Mouse (Mus musculus): Measurements from ENCODE around the gene Pgap1. TPM values are rescaled to one million over a fixed set of nuclear protein-coding genes. Genes with fewer than 3 reads are reported as not detected.

Pgap1 gene
- polyA plus RNA-seq, 1 experiment, result 0.50 TPM

DNA sequence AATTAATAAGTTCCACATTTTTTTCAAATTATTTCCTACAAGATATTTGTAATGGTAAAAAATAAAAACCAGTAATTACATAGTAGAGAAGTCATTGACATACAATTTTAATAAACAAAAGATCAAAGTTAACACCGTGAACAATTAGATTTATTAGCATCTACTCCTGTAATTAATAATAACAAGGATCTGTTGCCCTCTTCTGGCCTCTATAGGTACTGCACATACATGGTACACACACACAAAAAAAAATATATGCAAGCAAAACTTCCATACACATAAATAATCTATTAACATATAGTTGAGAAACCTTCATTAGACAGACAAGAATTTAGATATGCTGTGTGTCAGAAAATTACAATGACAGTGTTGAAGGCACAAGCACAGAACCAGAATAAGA, 43.6 kb downstream of the Pgap1 start:
- H3K79me2 ChIP-seq (ENCODE audit: control insufficient read depth, insufficient read depth), result no peaks in the 10 kb centered on the region
- H3K4me3 ChIP-seq (ENCODE audit: insufficient read depth, poor library complexity, severe bottlenecking), result no peak overlapping the region
- no peaks in the 10 kb centered on the region for H3K79me3 ChIP-seq (ENCODE audit: low read depth)
- no peak for TF ChIP-seq MAX (IDR thresholded peaks at IDR 0.05)
- no peak for TF ChIP-seq MYOD1 (IDR thresholded peaks at IDR 0.05; ENCODE audit: control insufficient read depth, insufficient read length, low read depth)
- no peak for TF ChIP-seq CTCF (IDR thresholded peaks at IDR 0.05; ENCODE audit: control insufficient read depth, insufficient read depth, insufficient read length)
- TF ChIP-seq USF1 (IDR thresholded peaks at IDR 0.05; ENCODE audit: low read depth), result no peak
- no peak for TF ChIP-seq CEBPB (IDR thresholded peaks at IDR 0.05; ENCODE audit: low read depth)
- no peak for TF ChIP-seq FOSL1 (IDR thresholded peaks at IDR 0.05; ENCODE audit: insufficient read depth, low read length, poor library complexity, severe bottlenecking)
- no peak for TF ChIP-seq MYOG (IDR thresholded peaks at IDR 0.05; ENCODE audit: control insufficient read depth, extremely low read depth, insufficient read length)
- no peaks in the 10 kb centered on the region for H3K27me3 ChIP-seq (ENCODE audit: control insufficient read depth, insufficient read depth, insufficient read length)
- no peak overlapping the region for H3ac ChIP-seq (ENCODE audit: control insufficient read depth, insufficient read length, low read depth)
- no peaks in the 10 kb centered on the region for H3K36me3 ChIP-seq (ENCODE audit: control insufficient read depth, insufficient read depth)

DNA sequence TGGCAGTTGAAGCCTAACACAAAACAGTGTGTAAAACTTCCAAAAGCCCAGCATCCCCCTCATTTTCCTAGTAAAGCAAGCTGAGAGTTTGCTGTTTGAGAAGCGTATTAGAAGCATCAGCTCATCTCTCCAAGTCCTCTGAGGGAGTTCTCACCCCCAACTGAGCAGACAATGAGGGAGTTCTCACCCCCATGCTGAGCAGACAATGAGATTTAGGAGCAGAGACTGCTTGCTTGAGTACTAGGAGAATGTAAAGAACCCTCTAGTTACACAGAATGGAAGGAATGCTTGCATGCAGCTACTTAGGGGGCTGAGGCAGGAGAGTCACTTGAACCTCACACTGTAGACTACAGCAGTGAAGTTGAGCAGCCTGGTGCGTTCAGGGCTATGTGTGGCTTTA, 59.0 kb downstream of the Pgap1 start:
- Histone ChIP-seq H3K27me3 (ENCODE audit: control insufficient read depth, insufficient read depth, insufficient read length) (no peaks in the 10 kb centered on the region), H3K36me3 (ENCODE audit: control insufficient read depth, insufficient read depth) (no peaks in the 10 kb centered on the region), H3K4me3 (ENCODE audit: insufficient read depth, poor library complexity, severe bottlenecking) (no peak overlapping the region), H3ac (ENCODE audit: control insufficient read depth, insufficient read length, low read depth) (no peak overlapping the region), H3K79me3 (ENCODE audit: low read depth) (no peaks in the 10 kb centered on the region), H3K79me2 (ENCODE audit: control insufficient read depth, insufficient read depth) (no peaks in the 10 kb centered on the region)
- TF ChIP-seq MYOD1 (IDR thresholded peaks at IDR 0.05; ENCODE audit: control insufficient read depth, insufficient read length, low read depth) (no peak), CEBPB (IDR thresholded peaks at IDR 0.05; ENCODE audit: low read depth) (no peak), FOSL1 (IDR thresholded peaks at IDR 0.05; ENCODE audit: insufficient read depth, low read length, poor library complexity, severe bottlenecking) (no peak), MYOG (IDR thresholded peaks at IDR 0.05; ENCODE audit: control insufficient read depth, extremely low read depth, insufficient read length) (no peak), MAX (IDR thresholded peaks at IDR 0.05) (no peak), CTCF (IDR thresholded peaks at IDR 0.05; ENCODE audit: control insufficient read depth, insufficient read depth, insufficient read length) (no peak)

DNA sequence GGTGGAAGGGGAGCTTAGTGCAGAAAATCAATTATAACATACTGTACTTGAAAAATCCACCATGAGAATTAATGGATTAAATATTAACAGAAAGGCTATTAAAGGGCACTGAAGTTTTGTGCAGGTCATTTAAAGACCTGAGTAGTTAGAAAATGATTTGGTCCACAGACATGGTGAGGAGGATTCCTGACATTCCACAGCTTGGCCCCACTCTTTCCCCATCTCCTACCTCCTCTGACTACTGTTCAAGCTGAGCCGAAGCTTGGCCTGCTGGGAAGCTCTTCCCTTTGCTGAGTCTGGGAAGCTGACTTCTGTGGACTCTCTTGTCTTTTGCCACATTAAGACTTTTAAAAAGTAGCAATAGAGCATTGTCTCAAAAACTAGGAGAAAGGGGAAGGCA, 61.2 kb downstream of the Pgap1 start:
- no peak for TF ChIP-seq CEBPB (IDR thresholded peaks at IDR 0.05; ENCODE audit: low read depth)
- TF ChIP-seq USF1 (IDR thresholded peaks at IDR 0.05; ENCODE audit: low read depth), result no peak
- no peak for TF ChIP-seq MAX (IDR thresholded peaks at IDR 0.05)
- TF ChIP-seq MYOG (IDR thresholded peaks at IDR 0.05; ENCODE audit: control insufficient read depth, extremely low read depth, insufficient read length), result no peak
- TF ChIP-seq FOSL1 (IDR thresholded peaks at IDR 0.05; ENCODE audit: insufficient read depth, low read length, poor library complexity, severe bottlenecking), result no peak
- no peak for TF ChIP-seq MYOD1 (IDR thresholded peaks at IDR 0.05; ENCODE audit: control insufficient read depth, insufficient read length, low read depth)
- TF ChIP-seq CTCF (IDR thresholded peaks at IDR 0.05; ENCODE audit: control insufficient read depth, insufficient read depth, insufficient read length), result no peak
- Histone ChIP-seq H3ac (ENCODE audit: control insufficient read depth, insufficient read length, low read depth) (no peak overlapping the region), H3K36me3 (ENCODE audit: control insufficient read depth, insufficient read depth) (no peaks in the 10 kb centered on the region), H3K79me2 (ENCODE audit: control insufficient read depth, insufficient read depth) (no peaks in the 10 kb centered on the region), H3K27me3 (ENCODE audit: control insufficient read depth, insufficient read depth, insufficient read length) (no peaks in the 10 kb centered on the region), H3K79me3 (ENCODE audit: low read depth) (no peaks in the 10 kb centered on the region), H3K4me3 (ENCODE audit: insufficient read depth, poor library complexity, severe bottlenecking) (no peak overlapping the region)

GRCm38 (mm10) chr1:54493496-54493895, 64.0 kb downstream of the Pgap1 start:
- H3ac ChIP-seq (ENCODE audit: control insufficient read depth, insufficient read length, low read depth), result no peak overlapping the region
- H3K27me3 ChIP-seq (ENCODE audit: control insufficient read depth, insufficient read depth, insufficient read length), result no peaks in the 10 kb centered on the region
- no peaks in the 10 kb centered on the region for H3K36me3 ChIP-seq (ENCODE audit: control insufficient read depth, insufficient read depth)
- no peaks in the 10 kb centered on the region for H3K79me3 ChIP-seq (ENCODE audit: low read depth)
- TF ChIP-seq MYOG (IDR thresholded peaks at IDR 0.05; ENCODE audit: control insufficient read depth, extremely low read depth, insufficient read length) (no peak), MYOD1 (IDR thresholded peaks at IDR 0.05; ENCODE audit: control insufficient read depth, insufficient read length, low read depth) (no peak), MAX (IDR thresholded peaks at IDR 0.05) (no peak), USF1 (IDR thresholded peaks at IDR 0.05; ENCODE audit: low read depth) (no peak), CEBPB (IDR thresholded peaks at IDR 0.05; ENCODE audit: low read depth) (no peak), CTCF (IDR thresholded peaks at IDR 0.05; ENCODE audit: control insufficient read depth, insufficient read depth, insufficient read length) (no peak), FOSL1 (IDR thresholded peaks at IDR 0.05; ENCODE audit: insufficient read depth, low read length, poor library complexity, severe bottlenecking) (no peak)
- H3K79me2 ChIP-seq (ENCODE audit: control insufficient read depth, insufficient read depth), result no peaks in the 10 kb centered on the region
- H3K4me3 ChIP-seq (ENCODE audit: insufficient read depth, poor library complexity, severe bottlenecking), result no peak overlapping the region

GRCm38 (mm10) chr1:54492435-54492841, 65.0 kb downstream of the Pgap1 start:
- Histone ChIP-seq H3K27me3 (ENCODE audit: control insufficient read depth, insufficient read depth, insufficient read length) (no peaks in the 10 kb centered on the region), H3ac (ENCODE audit: control insufficient read depth, insufficient read length, low read depth) (no peak overlapping the region), H3K36me3 (ENCODE audit: control insufficient read depth, insufficient read depth) (no peaks in the 10 kb centered on the region), H3K79me3 (ENCODE audit: low read depth) (no peaks in the 10 kb centered on the region), H3K79me2 (ENCODE audit: control insufficient read depth, insufficient read depth) (no peaks in the 10 kb centered on the region), H3K4me3 (ENCODE audit: insufficient read depth, poor library complexity, severe bottlenecking) (no peak overlapping the region)
- TF ChIP-seq USF1 (IDR thresholded peaks at IDR 0.05; ENCODE audit: low read depth) (no peak), FOSL1 (IDR thresholded peaks at IDR 0.05; ENCODE audit: insufficient read depth, low read length, poor library complexity, severe bottlenecking) (no peak), CEBPB (IDR thresholded peaks at IDR 0.05; ENCODE audit: low read depth) (no peak), MAX (IDR thresholded peaks at IDR 0.05) (no peak), CTCF (IDR thresholded peaks at IDR 0.05; ENCODE audit: control insufficient read depth, insufficient read depth, insufficient read length) (no peak), MYOD1 (IDR thresholded peaks at IDR 0.05; ENCODE audit: control insufficient read depth, insufficient read length, low read depth) (no peak), MYOG (IDR thresholded peaks at IDR 0.05; ENCODE audit: control insufficient read depth, extremely low read depth, insufficient read length) (no peak)
